Mouse (Mus musculus): ENCODE measurements at regions not wholly inside any gene's neighbourhood (a gene's known extent, or its start where the extent isn't known, plus 50 kb on each side); places are given as distances from the start of the nearest gene placed in this dataset.
A peak's percentile ranks its signal among the peaks of the same experiment; 100 is the strongest.
"Not testable (repeated sequence)": the region's sequence is repeated elsewhere in the genome, so short reads cannot be mapped to it uniquely, and the experiment has no call there.

GRCm38 (mm10) chr3:97509134-97509661 is 87.4 kb upstream of the Olfr1402 start:
- not testable (repeated sequence) for DNase-seq (ENCODE audit: low read depth, low spot score)

DNA sequence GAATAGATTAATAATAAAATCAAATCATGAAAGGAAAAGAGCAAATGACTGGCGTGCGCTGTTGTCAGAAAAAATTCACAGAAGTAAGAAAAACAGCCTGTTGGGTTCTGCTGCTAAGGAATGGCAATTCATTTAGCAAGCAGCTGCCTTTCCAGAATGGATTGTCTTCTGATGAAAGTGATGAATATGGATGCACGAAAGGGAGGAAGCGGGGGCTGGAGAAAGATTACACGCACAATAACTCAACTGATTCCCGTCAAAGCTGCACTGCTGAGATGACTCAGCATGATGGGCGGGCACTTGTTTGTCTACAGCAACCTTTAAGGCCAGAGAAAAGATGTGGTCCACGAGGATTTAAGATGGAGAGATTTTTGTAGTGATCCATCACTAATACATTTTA is 85.4 kb upstream of the Olfr1402 start:
- no peak for DNase-seq (ENCODE audit: low read depth, low spot score)

DNA sequence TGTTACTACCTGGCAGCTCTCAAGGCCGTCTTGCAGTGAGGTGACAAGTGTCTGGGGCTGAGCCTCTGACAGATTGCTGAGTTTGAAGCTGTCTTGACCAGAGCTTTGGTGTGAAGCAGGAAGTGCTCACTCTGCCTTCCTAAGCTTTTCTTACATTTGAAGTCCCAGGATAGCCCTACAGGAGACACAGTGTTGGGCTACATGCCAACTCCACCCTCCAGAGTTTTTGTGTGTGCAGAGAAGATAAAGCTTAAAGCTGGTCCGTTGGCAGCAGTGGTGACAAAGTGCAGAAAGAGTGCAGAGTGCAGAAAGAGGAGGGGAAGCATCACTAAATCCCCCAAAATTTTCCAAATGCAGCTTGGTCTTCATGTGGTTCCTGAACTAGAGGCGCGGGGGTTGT is 70.1 kb upstream of the Olfr1402 start:
- no peak for DNase-seq (ENCODE audit: low read depth, low spot score)

DNA sequence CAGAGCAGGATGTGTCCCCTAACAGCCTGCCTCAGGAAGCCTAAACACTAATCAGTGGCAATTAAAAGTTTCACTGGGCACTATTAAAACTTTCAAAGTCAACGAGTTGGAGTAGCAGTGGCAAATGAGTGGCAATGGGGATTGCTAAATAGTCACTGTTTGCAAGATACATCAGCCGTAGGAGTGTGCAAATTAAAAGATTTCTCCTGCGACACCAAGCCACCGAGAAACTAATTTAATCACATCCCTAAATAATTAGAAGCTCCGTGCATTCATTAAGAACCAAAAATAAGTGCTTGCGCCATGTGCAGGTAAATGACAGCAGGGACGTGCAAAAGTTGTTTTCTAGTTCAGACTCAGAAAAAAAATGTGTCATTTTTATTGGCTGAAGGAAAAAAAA is 69.4 kb upstream of the Olfr1402 start:
- peak; percentile 34 for DNase-seq (ENCODE audit: low read depth, low spot score)

- no peak for DNase-seq (ENCODE audit: low read depth, low spot score)
Observed at GRCm38 (mm10) chr3:97489336-97489735, 67.5 kb upstream of the Olfr1402 start.
